Mouse (Mus musculus) lung, embryonic 16.5 days (tissue): Measurements from ENCODE around the gene Klrc3. TPM values are rescaled to one million over a fixed set of nuclear protein-coding genes. Genes with fewer than 3 reads are reported as not detected.

Source experiments
- ATAC-seq: fragments of 200-750 bp; cut with Nextera tagmentation; 2 replicates; pipeline ENCODE4 v1.8.0; 2017; ENCODE audit warnings: low read depth, mild to moderate bottlenecking, moderate library complexity
- H3K27ac ChIP-seq: fragments of 300-500 bp; sonication (generic); 2 replicates; pipeline ENCODE4 v1.5.1; 2014; ENCODE audit warnings: mild to moderate bottlenecking, control low read depth, low read length
- H3K27me3 ChIP-seq: fragments of 300-500 bp; sonication (generic); 2 replicates; pipeline ENCODE4 v1.6.1; 2014; ENCODE audit warnings: low read depth, low read length, mixed read lengths; ENCODE audit not compliant: control insufficient read depth, insufficient read depth
- H3K36me3 ChIP-seq: fragments of 300-500 bp; sonication (generic); 2 replicates; pipeline ENCODE4 v1.6.1; 2014; ENCODE audit warnings: low read length; ENCODE audit not compliant: control insufficient read depth, insufficient read depth
- H3K4me1 ChIP-seq: fragments of 300-500 bp; sonication (generic); replicated peaks from 2 replicates; pipeline ENCODE4 v1.6.1; 2014; ENCODE audit warnings: low read length, mixed read lengths; ENCODE audit not compliant: control insufficient read depth, insufficient read depth
- H3K4me2 ChIP-seq: fragments of 300-500 bp; sonication (generic); 2 replicates; pipeline ENCODE4 v1.6.1; 2014; ENCODE audit warnings: low read depth, low read length, control low read depth
- H3K4me3 ChIP-seq: fragments of 300-500 bp; sonication (generic); 2 replicates; pipeline ENCODE4 v1.5.1; 2014; ENCODE audit warnings: mild to moderate bottlenecking, low read length, control low read depth
- H3K9ac ChIP-seq: fragments of 300-500 bp; sonication (generic); 2 replicates; pipeline ENCODE4 v1.6.1; 2014; ENCODE audit warnings: low read length, control low read depth
- H3K9me3 ChIP-seq: fragments of 300-500 bp; sonication (generic); 2 replicates; pipeline ENCODE4 v1.6.1; 2016; ENCODE audit warnings: low read length; ENCODE audit not compliant: control insufficient read depth
- WGBS: fragments of 180-500 bp; shearing (Covaris S2); extraction: QIAGEN DNeasy Blood & Tissue Kit; methylation state at CpG from one replicate; pipeline ENCODE4 v1.1.7; 2014; 5-methylcytosine and 5-hydroxymethylcytosine counted together
- microRNA-seq: library from miRNA; unstranded; fragments of <30 nt; microRNA quantifications from one replicate; pipeline ENCODE4, GENCODE M21; 2016
- polyA plus RNA-seq: library from polyadenylated mRNA; unstranded; fragments of >200 nt; fragmentation: Nextera tagmentation; extraction: Ambion mirVana; gene quantifications from 2 replicates; pipeline ENCODE4 v1.2.1, GENCODE M21; 2015

The Klrc3 gene
- polyA plus RNA-seq, 1 experiment from 2014 or later: not detected

DNA sequence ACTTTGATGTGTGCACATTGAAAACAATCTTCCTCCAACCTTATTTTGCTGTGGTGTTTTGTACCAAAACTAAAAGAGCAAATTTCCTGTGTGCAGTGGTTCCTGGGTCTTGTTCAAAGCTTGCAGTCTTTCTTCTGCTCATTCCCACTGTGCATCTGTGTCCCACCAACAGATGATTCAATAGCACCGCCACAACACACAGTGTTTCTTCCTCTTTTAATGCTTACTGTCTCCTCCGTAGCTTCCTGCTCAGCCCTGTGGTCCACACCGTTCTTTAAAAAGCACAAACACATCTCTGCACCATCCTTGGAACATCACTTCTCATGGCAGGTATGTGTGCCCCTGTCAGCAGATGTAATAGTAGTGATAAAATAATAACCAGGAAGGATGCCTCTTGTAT lies 51.6 kb downstream of the Klrc3 start, which contains the start of gene Klrd1:
Gene Klrd1, plus strand, starts transcription at position 275 of the 400 bp plus-strand sequence.
- H3K9ac ChIP-seq: no peak within 1 kb of the TSS
- H3K36me3 ChIP-seq: no peaks in the 10 kb centered on the region
- WGBS: 76% methylated on average over 3 of the region's 3 CpGs
- no peak within 1 kb of the TSS for H3K4me2 ChIP-seq
- H3K27me3 ChIP-seq: no peaks in the 10 kb centered on the region
- no peak within 1 kb of the TSS for H3K4me3 ChIP-seq
- no peaks in the 10 kb centered on the region for H3K9me3 ChIP-seq
- ATAC-seq: no peak
- H3K27ac ChIP-seq: no peak within 1 kb of the TSS
- H3K4me1 ChIP-seq: no peaks in the 10 kb centered on the region

Small RNA genes lying within 50 kb of the gene (microRNA-seq; reads per million reads assigned to microRNA genes)
- not detected for gene Mir680-1

Other genes with a start within 250 kb of the Klrc3 start
- 2.8 and 3.7 TPM in 2 replicates for gene Clec1b, start 246.0 kb downstream of the Klrc3 start, polyA plus RNA-seq
- 1.5 and 1.6 TPM in 2 replicates for gene Clec9a, start 234.5 kb downstream of the Klrc3 start, polyA plus RNA-seq
- gene Clec1a, start 191.3 kb downstream of the Klrc3 start, polyA plus RNA-seq: 35.9 and 37.0 TPM in 2 replicates
- 0.11 and 0.15 TPM in 2 replicates for gene Olr1, start 136.2 kb downstream of the Klrc3 start, polyA plus RNA-seq
- 0.09 TPM in 1 of 2 replicates, not detected in the other for gene Tmem52b, start 130.8 kb downstream of the Klrc3 start, polyA plus RNA-seq
- 48.0 and 48.3 TPM in 2 replicates for gene Gabarapl1, start 110.2 kb downstream of the Klrc3 start, polyA plus RNA-seq
- gene Klre1, start 65.4 kb downstream of the Klrc3 start, polyA plus RNA-seq: not detected in 2 replicates
- gene Klrd1, start 51.6 kb downstream of the Klrc3 start, polyA plus RNA-seq: 0.51 and 2.0 TPM in 2 replicates
- gene Klrk1, start 19.5 kb downstream of the Klrc3 start, polyA plus RNA-seq: 0.30 and 0.52 TPM in 2 replicates
- not detected in 2 replicates for gene Klrc2, start 17.4 kb upstream of the Klrc3 start, polyA plus RNA-seq
- 0.15 and 0.20 TPM in 2 replicates for gene Klrc1, start 35.6 kb upstream of the Klrc3 start, polyA plus RNA-seq
- gene Klri1, start 73.8 kb upstream of the Klrc3 start, polyA plus RNA-seq: not detected in 2 replicates
- gene Klri2, start 97.1 kb upstream of the Klrc3 start, polyA plus RNA-seq: not detected in 2 replicates
- not detected in 2 replicates for gene Gm156, start 140.9 kb upstream of the Klrc3 start, polyA plus RNA-seq
- gene Gm17631, start 219.3 kb upstream of the Klrc3 start, polyA plus RNA-seq: not detected in 2 replicates
- not detected in 2 replicates for gene Klra17, start 233.3 kb upstream of the Klrc3 start, polyA plus RNA-seq